Mouse (Mus musculus): ENCODE measurements around the gene Ngly1.
"Not testable (repeated sequence)": the region's sequence is repeated elsewhere in the genome, so short reads cannot be mapped to it uniquely, and the experiment has no call there.

Ngly1 gene

DNA sequence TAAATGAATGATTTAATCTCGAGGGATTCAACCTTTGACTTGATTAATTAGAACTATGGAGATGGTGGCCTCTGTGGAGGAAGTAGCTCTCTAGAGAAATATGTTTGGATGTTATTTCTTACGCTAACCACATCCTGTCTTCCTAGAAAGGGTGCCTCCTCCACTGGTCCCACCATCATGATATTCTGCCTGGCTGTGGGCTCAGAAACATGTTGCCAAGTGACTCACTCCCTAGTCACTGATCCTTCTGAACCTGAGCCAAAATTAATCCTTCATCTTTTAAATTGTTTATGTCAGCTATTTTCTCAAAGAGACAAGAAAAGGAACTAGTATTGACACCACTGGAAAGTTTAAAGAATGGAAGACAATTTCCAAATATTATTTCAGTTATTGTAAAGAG, 7.1 kb downstream of the Ngly1 start:
- DNase-seq (ENCODE audit: low read depth, low spot score), result no peak

DNA sequence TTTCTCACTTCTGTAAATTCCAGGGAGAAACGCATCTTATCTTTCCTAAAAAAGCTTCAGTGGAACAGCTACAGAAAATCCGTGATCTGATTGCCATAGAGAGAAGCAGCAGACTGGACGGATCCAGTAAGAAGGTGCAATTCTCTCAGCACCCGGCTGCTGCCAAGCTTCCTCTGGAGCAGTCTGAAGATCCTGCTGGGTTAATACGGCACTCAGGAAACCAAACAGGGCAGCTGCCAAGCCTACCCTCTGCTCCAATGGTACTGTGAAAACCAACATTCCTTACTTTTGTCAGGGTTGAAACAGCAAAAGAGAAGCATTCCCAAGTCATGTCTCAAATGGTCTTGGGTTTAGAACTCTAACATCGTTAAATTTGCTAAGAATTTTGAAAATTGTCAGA, 11.5 kb downstream of the Ngly1 start:
- DNase-seq (ENCODE audit: low read depth, low spot score), result no peak

DNA sequence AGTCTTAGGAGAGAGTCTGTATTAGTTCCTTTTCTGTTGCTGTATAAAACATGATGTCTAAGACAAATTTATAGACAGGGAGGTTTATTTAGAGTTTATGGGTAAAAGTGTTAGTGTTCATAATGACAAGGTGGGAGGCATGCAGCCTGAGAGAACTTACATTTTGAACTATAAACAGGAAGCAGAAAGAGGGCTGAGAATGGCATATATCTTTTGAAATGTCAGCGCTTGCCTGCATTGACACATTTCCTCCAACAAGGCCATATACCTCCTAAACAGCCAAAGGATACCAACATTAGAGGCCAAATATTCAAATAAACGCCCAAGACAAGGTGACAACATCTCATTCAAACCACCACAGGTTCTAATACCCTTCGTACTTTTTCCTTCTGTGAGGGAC, 12.8 kb downstream of the Ngly1 start:
- no peak for DNase-seq (ENCODE audit: low read depth, low spot score)

DNA sequence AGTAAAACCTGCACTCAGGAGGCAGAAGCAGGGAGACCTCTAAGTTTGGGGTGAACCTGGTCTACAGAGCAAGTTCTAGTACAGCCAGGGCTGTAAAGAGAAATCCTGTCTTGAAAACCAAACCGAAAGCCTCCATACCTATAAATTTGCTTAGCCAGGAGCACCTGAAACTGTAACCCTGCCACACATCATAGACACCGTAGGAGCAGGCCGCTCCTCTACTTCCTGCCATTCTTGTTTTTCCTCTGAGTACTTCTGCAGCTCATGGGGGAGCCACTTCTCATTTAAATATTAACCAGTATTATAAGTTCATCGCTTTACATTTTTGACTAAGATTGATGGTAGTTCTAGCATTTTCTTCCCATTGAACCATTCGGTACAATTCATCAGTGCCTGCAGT, 17.9 kb downstream of the Ngly1 start:
- no peak for DNase-seq (ENCODE audit: low read depth, low spot score)

DNA sequence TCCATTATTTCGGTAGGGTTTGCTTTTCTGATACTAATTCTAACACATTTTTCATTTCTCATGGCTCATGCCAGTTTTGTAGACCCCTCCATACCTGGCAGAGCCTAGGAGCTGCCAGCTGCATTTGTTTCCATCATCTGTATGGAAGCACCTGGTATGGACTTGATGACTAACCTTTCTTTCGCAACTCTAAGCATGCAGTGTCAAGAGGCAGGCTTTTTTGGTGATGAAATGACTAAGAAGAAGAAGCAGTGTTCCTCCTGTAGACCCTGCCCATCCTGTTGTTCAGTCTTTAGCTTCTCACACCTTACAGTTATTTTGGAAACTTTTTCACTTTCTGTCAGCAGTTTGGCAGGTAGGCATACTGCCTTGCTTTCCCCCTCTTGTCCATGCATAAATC, 20.7 kb downstream of the Ngly1 start:
- no peak for DNase-seq (ENCODE audit: low read depth, low spot score)

DNA sequence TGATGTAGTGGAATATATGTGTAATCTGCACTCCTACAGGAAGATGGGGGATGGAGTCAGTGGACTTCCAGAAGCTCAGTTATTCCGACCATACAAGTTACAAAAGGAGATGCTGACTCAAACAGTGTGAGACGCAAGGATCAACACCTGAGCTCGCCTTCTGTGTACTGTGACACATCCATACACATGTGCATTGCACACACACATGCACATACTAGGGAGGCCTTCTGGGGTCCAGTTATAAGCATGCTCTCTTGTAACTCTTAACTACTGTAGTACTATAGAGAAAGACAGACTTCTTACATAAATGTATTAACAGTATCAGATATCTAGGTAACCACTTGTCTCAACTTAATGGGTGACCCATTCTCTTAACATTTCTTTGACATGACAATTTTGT, 24.6 kb downstream of the Ngly1 start:
- DNase-seq (ENCODE audit: low read depth, low spot score), result no peak

DNA sequence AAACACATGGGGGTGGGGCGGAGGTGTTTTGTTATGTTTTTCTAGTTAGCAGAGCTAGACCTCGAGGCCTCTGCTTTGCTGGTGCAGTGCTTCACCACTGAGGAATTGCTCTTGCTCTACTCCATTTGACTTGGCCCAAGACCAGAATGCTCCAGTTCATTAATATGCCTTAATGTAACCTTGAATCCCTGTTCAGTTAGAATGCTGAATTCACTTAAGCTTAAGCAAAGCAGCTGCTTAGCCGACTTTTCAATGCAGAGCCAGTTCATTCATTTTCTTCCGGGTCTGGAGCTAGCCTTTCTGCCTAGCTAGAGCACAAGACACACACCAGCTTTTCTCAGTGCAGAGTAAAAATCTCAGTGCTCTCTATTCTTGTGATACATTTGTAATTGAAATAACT, 30.1 kb downstream of the Ngly1 start:
- DNase-seq (ENCODE audit: low read depth, low spot score), result no peak

DNA sequence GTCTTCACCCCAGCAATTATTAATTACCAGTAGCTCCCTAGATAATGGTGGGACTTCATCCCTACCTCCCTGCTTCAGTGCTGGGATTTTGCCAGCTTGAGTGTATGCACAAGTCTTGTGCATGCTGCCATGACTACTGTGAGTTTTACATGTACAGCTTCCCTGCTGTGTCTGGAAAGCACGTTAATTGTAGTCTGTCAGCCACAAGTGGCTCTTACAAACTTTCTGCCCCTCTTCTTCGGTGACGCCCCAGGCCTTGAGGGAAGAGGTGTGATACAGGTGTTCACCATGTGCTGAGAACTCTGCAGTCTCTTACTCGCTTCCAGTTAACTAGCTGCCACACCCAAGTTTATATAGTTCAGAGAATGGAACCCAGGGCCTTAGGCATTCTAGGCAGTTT, 34.9 kb downstream of the Ngly1 start:
- DNase-seq (ENCODE audit: low read depth, low spot score), result no peak

DNA sequence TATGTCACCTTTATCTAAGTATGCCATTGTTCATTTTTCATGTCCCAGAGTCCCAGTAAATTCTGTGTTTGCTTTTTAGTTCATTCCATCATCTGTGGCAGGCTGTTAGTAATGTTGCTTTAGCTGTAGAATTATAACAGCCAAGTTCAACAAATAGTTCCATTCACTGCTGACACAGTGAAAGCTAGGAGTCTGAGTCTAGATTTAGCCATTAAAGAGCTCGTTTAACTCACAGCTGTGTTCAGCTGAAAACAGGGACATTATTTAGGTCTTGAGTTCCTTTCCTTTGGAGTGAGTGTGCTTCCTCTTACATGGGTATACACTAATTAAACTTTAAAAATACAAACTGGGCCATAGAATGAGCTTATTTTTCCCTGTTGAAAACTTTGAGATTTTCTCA, 43.3 kb downstream of the Ngly1 start:
- no peak for DNase-seq (ENCODE audit: low read depth, low spot score)

DNA sequence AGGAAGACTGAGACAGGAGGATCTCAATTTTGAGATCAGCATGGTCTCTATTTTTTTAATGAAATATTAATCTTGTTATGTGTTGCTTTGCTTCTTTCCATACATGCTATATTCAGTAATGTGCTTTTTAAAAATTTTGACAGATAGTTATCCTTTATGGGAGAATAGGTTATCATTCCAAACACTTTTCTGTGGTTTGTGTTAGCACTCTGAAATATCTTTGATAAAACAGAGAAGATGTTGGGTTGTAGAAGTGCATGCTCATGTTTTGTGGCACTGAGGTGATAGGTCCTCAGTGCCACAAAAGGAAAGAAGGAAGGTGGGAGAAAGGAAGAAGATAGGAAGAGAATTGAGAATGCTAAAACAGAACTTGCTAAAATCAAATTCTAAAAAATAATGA, 43.9 kb downstream of the Ngly1 start:
- DNase-seq (ENCODE audit: low read depth, low spot score), result no peak

DNA sequence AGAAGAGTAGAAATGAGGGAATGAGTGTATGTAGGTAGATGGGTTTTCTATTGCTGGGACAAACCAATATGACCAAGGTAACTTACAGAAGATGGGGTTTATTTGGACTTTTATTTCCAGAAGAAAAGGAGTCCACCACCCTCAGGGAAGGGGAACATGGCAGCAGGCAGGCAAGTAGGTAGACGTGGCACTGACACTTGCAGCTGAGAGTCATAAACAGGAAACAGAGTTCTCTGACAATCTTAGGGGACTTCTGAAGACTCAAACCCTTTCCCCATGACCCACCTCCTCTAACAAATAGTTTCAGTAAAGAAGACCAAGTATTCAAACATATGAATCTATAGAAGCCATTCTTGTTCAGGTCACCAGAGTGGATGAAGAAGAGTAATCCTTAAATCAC, 44.8 kb downstream of the Ngly1 start:
- no peak for DNase-seq (ENCODE audit: low read depth, low spot score)

DNA sequence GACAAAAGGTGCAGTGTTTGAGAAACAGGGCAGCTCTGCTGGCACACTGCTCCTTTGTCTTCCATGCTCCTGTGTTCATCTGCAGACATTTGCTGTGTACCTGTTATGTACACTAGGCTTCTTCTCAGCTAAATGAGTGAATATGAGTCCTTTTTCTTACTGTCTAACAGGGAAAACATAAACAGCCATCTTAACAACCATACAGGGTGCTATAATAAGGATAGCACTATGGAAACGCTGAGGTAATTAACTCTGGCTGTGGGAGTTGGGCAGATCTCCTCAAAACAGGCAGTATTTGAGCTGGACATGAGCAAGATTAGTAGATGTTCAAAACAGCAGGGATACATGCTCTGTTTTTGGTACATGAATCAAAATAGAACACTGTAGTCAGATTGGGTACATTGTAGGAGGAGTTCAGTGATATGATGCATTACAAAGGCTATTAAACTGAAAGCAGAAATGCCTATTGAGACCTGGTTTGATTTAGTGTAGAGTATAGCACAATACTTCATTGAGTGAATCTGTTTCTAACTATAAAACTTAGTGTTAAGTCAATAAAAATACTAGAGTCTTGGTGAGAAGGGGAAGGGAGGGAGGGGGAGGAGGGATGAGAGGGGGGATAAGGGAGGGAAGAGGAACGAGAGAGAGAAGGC, 47.9 kb downstream of the Ngly1 start:
- DNase-seq (ENCODE audit: low read depth, low spot score), result no peak

DNA sequence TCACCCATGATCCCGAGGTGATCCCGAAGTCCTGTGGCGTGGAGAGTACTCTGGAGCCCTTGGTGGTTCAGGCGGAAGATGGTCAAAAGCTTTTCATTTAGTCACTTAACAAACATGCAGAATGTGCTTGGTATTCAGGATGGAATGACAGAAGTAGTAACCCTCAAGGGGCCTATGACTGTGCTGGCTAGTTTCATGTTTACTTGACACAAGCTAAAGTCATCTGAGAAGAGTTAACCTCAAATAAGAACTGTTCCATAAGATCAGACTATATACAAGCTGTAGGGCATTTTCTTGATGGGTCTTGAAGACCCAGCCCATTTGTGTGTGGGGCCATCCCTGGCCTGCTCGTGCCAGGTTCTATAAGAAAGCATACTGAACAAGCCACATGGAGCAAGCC, 52.7 kb downstream of the Ngly1 start:
- no peak for DNase-seq (ENCODE audit: low read depth, low spot score)

DNA sequence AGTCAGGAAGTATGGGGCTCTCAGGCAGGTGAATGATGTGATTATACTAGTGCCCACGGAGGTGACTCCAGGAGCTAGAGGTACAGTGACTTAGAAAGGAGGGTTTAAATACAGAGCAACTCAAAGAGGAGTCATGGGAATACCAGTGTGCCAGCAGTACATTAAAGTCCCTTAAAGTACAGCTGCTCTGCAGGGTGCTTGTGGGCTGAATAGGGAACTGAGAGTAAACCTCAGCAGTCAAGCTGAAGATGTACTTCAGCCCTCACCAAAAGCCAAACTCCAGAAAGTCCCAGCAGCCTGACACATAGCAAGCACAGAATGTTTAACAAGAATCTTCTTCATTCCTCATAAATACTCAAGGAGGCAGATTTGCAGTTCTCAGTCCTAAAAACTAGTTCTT, 53.6 kb downstream of the Ngly1 start:
- DNase-seq (ENCODE audit: low read depth, low spot score), result no peak

DNA sequence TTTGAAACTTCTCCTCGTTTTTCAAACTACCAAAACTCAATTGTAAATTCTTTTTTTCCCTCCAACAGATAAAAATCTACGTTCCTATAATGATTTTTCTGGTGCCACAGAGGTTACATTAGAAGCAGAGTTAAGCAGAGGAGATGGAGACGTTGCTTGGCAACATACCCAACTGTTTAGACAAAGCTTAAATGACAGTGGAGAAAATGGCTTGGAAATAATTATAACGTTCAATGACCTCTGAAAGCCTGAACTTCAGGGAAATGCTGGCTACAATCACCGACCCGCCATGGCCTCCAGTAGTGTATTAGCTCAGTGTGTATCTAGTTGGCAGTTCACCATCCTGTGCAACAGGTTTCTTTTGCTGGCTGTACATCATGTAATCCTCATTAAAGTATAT, 61.7 kb downstream of the Ngly1 start:
- no peak for DNase-seq (ENCODE audit: low read depth, low spot score)

DNA sequence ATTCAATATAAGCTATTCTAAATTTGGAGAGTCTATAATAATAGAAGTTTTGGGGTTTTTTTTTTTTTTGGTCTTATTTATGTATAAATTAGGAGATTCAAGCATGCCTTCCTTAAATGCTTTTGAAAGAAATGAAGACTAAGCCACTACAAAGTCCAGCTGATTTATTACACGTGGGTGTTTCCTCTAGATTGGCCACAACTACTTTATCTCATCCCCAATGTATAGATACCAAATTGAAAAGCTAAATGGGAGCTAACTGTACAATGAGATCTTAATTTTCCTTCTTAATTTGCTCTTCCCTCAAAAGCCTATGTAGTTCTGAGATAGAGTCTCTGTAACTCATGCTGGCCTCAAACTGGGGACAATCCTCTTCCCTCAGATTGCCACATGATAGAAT, 63.5 kb downstream of the Ngly1 start:
- DNase-seq (ENCODE audit: low read depth, low spot score), result no peak

DNA sequence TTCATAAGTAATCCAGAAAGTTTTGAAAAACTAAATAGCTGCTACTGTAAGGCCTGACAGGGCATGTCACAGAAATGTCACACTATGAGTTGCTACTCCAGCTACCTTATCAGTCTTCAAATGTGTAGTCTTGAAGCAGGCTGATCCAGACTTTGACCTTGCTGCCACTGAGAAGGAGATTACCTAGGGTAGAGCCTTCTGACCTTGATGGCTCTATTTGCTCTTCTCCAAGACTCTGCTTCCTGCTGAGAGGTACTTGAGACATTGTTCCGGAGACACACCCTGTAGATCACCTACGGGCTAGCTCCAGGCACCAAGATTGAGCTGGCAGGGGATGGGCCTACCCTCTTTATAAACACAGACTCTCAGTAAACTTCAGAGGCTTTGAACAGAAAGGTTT, 64.0 kb downstream of the Ngly1 start:
- DNase-seq (ENCODE audit: low read depth, low spot score), result not testable (repeated sequence)

DNA sequence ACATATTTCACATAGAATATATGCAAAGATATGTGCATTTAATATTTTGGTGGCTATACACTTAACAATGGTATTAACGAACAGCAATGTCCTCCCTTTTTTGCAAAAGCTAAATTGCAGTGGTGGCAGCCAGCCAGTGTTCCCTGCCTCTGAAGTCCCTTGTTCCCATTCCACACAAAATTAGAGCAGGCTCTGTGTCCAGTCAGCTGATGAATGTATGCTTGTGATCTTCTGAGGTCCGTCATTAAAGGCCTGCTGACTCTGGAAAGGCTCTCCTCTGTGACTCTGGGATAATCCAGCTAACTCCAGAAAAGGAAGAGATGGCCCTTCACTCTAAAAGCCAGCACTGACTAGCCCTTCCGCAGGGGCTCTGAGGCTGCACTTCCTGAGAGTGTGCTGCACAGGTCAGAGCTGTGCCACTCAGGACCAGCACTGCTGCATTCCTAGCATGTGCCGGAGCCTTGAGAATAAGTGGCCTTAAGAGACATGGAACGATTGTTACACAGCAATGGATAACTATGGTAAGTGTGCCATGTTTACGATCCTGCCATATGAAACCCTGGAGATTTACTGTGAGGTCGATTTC, 64.9 kb downstream of the Ngly1 start:
- no peak for DNase-seq (ENCODE audit: low read depth, low spot score)

DNA sequence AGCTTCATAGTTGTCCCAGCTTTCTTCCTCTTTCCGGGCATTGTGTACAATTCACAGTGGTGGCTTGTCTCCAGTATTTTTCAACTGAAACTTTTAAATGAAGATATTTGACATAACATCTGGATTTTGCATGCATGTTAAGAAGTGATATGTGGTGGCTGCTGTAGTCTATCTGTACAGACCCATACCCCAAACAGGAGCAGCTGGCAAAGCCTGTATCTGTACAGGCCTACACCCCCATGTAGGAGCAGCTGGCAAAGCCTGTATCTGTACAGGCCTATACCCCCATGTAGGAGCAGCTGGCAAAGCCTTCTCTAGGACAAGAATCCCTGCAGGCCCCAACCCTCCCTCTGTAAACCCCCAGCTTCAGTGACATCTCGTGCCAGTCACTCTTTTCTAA, 65.8 kb downstream of the Ngly1 start:
- no peak for DNase-seq (ENCODE audit: low read depth, low spot score)

DNA sequence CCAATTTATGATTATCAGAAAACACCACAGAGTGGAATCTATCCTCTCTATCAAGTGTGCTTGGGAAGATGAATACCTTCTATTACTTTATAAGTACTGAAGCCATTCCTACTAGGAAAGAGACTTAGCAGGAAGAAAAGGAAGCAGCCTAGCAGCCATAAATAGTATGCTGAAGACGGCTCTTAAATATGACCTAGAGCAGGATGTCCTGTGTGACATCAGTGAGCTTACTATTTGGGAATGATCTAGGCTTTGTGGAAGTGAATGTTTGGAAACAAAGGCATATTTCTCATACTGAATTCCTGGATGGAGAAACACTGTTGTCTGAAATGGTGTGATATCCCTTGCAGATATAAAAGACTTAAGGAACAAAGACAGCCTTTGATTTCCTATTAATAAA, 67.6 kb downstream of the Ngly1 start:
- no peak for DNase-seq (ENCODE audit: low read depth, low spot score)

DNA sequence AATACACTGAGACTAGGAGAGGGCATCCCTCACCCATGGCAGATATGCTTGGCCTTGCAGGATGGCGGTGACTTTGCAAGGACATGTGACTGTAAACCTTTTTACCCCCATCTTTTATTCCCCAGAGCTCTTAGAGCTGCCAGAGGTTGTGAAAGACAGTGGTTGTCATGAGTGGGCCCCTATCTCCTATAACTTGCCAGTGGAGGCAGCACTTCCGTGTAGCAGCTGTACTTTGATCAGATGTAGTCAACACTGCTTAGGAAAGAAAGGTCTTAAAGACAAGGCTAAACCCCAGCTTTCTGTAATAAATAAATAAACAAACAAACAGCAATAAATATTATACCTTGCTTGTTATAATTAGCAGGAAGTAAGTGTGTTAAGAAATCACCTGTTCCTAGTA, 70.7 kb downstream of the Ngly1 start:
- DNase-seq (ENCODE audit: low read depth, low spot score), result no peak

DNA sequence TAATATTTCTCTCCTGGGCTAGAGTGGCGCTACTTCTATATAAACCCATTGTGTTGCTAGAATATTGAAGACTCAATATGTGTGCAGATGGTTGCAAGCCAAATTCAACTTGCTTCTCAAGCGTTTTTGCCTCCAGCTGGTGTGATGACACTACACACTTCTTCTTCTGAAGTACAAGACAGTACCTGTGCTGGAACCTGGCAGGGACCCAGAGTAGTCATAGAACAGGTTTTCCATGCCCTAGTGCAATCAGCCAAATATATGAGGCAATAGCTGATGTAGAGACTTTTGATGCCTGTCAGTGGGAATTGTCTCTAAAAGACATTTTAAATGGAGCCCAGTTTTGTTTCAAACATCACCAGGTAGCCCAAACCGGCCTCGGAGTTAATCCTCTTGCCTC, 75.3 kb downstream of the Ngly1 start:
- DNase-seq (ENCODE audit: low read depth, low spot score), result no peak

DNA sequence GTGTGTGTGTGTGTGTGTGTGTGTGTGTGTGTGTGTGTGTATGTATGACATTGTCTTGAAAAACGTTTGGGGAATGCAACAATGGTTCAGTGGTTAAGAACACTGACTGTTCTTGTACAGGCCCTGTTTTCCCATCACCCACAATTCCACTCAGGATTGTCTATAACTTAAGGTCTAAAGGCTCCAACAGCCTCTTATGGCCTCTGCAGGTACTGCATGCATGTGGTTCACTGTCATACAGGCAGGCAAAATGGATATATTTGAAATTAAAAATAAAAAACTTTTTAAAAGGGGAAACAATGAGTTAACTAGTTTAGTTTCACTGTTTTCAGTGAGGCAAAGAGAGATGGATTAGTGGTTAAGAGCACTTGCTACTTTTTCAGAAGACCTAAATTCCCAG, 76.1 kb downstream of the Ngly1 start:
- no peak for DNase-seq (ENCODE audit: low read depth, low spot score)

DNA sequence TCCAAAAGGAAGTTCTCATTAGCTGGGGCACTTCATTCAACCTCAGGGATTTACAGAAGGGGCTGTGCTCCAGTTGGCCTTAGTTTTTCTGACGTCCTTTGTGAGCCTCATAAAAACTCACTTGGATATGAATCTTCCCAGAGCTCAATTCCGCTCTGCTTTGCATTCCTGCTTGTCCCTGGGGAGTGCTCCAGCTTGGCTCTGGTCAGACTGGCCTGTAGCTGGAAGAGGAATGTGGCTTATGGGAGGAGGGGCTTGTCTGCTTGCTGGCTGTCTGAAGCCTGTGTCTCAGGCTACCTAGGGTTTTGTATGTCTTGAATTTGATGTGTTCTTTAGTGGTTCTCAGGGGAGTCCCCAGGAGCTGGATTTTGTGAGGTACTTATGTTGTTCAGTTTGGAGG, 79.5 kb downstream of the Ngly1 start:
- DNase-seq (ENCODE audit: low read depth, low spot score), result peak; percentile 93
